Mouse (Mus musculus) fat pad, adult 2 months (tissue): ENCODE data around the gene Nepro.

Source experiments
- DNase-seq: peaks from one replicate; pipeline ENCODE4 v3.0.0-alpha.2; 2011; ENCODE audit warnings: low read depth, low spot score; ENCODE audit errors: extremely low read depth

The Nepro gene

GRCm38 (mm10) chr16:44702272-44702671 lies 21.8 kb upstream of the Nepro start:
- DNase-seq: no peak

- DNase-seq: no peak
Measured at GRCm38 (mm10) chr16:44703458-44703857, 20.6 kb upstream of the Nepro start.

GRCm38 (mm10) chr16:44716305-44717140 lies 7.6 kb upstream of the Nepro start:
- DNase-seq: no peak

GRCm38 (mm10) chr16:44717141-44717634 lies 6.9 kb upstream of the Nepro start:
- no peak for DNase-seq

- DNase-seq: no peak
Measured at GRCm38 (mm10) chr16:44717838-44718237, 6.3 kb upstream of the Nepro start.

GRCm38 (mm10) chr16:44719349-44719748 lies 4.8 kb upstream of the Nepro start:
- no peak for DNase-seq

- no peak for DNase-seq
Measured at GRCm38 (mm10) chr16:44720518-44720917, 3.6 kb upstream of the Nepro start.

- DNase-seq: no peak
Measured at GRCm38 (mm10) chr16:44722666-44723065, 1.4 kb upstream of the Nepro start.

GRCm38 (mm10) chr16:44724847-44725246 lies 746 bp downstream of the Nepro start:
- no peak for DNase-seq

- DNase-seq: no peak
Measured at GRCm38 (mm10) chr16:44725286-44726223, 1.5 kb downstream of the Nepro start.

GRCm38 (mm10) chr16:44727525-44727924 lies 3.4 kb downstream of the Nepro start:
- no peak for DNase-seq

GRCm38 (mm10) chr16:44734059-44734458 lies 10.0 kb downstream of the Nepro start:
- DNase-seq: no peak

GRCm38 (mm10) chr16:44735676-44736075 lies 11.6 kb downstream of the Nepro start:
- no peak for DNase-seq

GRCm38 (mm10) chr16:44736118-44736517 lies 12.0 kb downstream of the Nepro start:
- no peak for DNase-seq

- no peak for DNase-seq
Measured at GRCm38 (mm10) chr16:44742753-44743152, 18.7 kb downstream of the Nepro start.

GRCm38 (mm10) chr16:44745471-44745865 lies 21.4 kb downstream of the Nepro start:
- no peak for DNase-seq

GRCm38 (mm10) chr16:44745866-44746562 lies 21.9 kb downstream of the Nepro start, which contains the start of gene Gtpbp8:
TSS of gene Gtpbp8 (minus strand) at chr16:44746363.
- DNase-seq: no peak

GRCm38 (mm10) chr16:44748007-44748406 lies 23.9 kb downstream of the Nepro start:
- DNase-seq: no peak

GRCm38 (mm10) chr16:44757700-44758099 lies 33.6 kb downstream of the Nepro start:
- DNase-seq: no peak

- no peak for DNase-seq
Measured at GRCm38 (mm10) chr16:44761811-44762210, 37.7 kb downstream of the Nepro start.
